Mouse (Mus musculus) brown adipose tissue, adult 24 weeks (tissue): Measurements from ENCODE around the gene Lrrk1. TPM values are rescaled to one million over a fixed set of nuclear protein-coding genes. Genes with fewer than 3 reads are reported as not detected.

Experiments
- H3K27ac ChIP-seq: fragments of 200-500 bp; replicated peaks from 2 replicates; pipeline ENCODE4 v1.5.1; 2012; ENCODE audit warnings: low read depth, mild to moderate bottlenecking, low read length
- H3K4me1 ChIP-seq: fragments of 200-500 bp; 2 replicates; pipeline ENCODE4 v1.6.1; 2012; ENCODE audit warnings: low read length, mixed read lengths; ENCODE audit not compliant: control insufficient read depth, insufficient read depth, insufficient read length
- H3K4me3 ChIP-seq: fragments of 200-500 bp; 2 replicates; pipeline ENCODE4 v1.5.1; 2012; ENCODE audit warnings: low read depth, mild to moderate bottlenecking, low read length, moderate library complexity; ENCODE audit not compliant: insufficient read depth
- polyA plus RNA-seq: library from polyadenylated mRNA; stranded (reverse); fragments of >200 nt; gene quantifications from 2 replicates; pipeline ENCODE4 v1.2.4, GENCODE M21; 2012; ENCODE audit not compliant: missing spikeins, insufficient read depth, insufficient read length

Gene Lrrk1
- polyA plus RNA-seq, 1 experiment, result 2.1 TPM

- peaks cover 10% of the 10 kb centered on the region for H3K4me1 ChIP-seq
- H3K4me3 ChIP-seq, result no peak overlapping the region
- H3K27ac ChIP-seq, result no peak overlapping the region
Measured at GRCm38 (mm10) chr7:66307791-66308190, 80.4 kb downstream of the Lrrk1 start.

- Histone ChIP-seq H3K4me1 (peaks cover 7% of the 10 kb centered on the region), H3K4me3 (no peak overlapping the region), H3K27ac (0 out of 2 replicates have a peak overlapping the region, but pooled peaks have one; percentile 6)
Measured at GRCm38 (mm10) chr7:66305714-66306198, 82.4 kb downstream of the Lrrk1 start.

GRCm38 (mm10) chr7:66304993-66305713 lies 83.0 kb downstream of the Lrrk1 start:
- H3K27ac ChIP-seq, result peak overlapping the region; percentile 15
- H3K4me1 ChIP-seq, result peaks cover 6% of the 10 kb centered on the region
- no peak overlapping the region for H3K4me3 ChIP-seq

GRCm38 (mm10) chr7:66303922-66304660 lies 84.1 kb downstream of the Lrrk1 start:
- Histone ChIP-seq H3K27ac (no peak overlapping the region; the same call in 1 of the 2 replicates), H3K4me1 (peaks cover 6% of the 10 kb centered on the region), H3K4me3 (no peak overlapping the region)

- no peak overlapping the region for H3K27ac ChIP-seq
- H3K4me1 ChIP-seq, result no peaks in the 10 kb centered on the region
- no peak overlapping the region for H3K4me3 ChIP-seq
Measured at GRCm38 (mm10) chr7:66301486-66301885, 86.7 kb downstream of the Lrrk1 start.

- Histone ChIP-seq H3K4me1 (no peaks in the 10 kb centered on the region), H3K4me3 (no peak overlapping the region), H3K27ac (no peak overlapping the region)
Measured at GRCm38 (mm10) chr7:66300680-66301079, 87.5 kb downstream of the Lrrk1 start.

GRCm38 (mm10) chr7:66297656-66298021 lies 90.5 kb downstream of the Lrrk1 start:
- Histone ChIP-seq H3K27ac (no peak overlapping the region), H3K4me3 (no peak overlapping the region), H3K4me1 (no peaks in the 10 kb centered on the region)

GRCm38 (mm10) chr7:66296921-66297655 lies 91.1 kb downstream of the Lrrk1 start:
- Histone ChIP-seq H3K4me3 (no peak overlapping the region), H3K27ac (no peak overlapping the region), H3K4me1 (0 out of 2 replicates have a peak, but pooled peaks cover 2% of the 10 kb centered on the region)

- H3K4me3 ChIP-seq, result no peak overlapping the region
- H3K4me1 ChIP-seq, result 0 out of 2 replicates have a peak, but pooled peaks cover 2% of the 10 kb centered on the region
- H3K27ac ChIP-seq, result no peak overlapping the region
Measured at GRCm38 (mm10) chr7:66292552-66293376, 95.4 kb downstream of the Lrrk1 start.

GRCm38 (mm10) chr7:66292010-66292409 lies 96.1 kb downstream of the Lrrk1 start:
- Histone ChIP-seq H3K4me1 (0 out of 2 replicates have a peak, but pooled peaks cover 2% of the 10 kb centered on the region), H3K27ac (no peak overlapping the region), H3K4me3 (no peak overlapping the region)

- Histone ChIP-seq H3K4me1 (no peaks in the 10 kb centered on the region), H3K4me3 (no peak overlapping the region), H3K27ac (no peak overlapping the region)
Measured at GRCm38 (mm10) chr7:66282984-66283612, 105.1 kb downstream of the Lrrk1 start.

GRCm38 (mm10) chr7:66282265-66282664 lies 105.9 kb downstream of the Lrrk1 start:
- no peak overlapping the region for H3K4me3 ChIP-seq
- H3K4me1 ChIP-seq, result no peaks in the 10 kb centered on the region
- H3K27ac ChIP-seq, result no peak overlapping the region

- H3K27ac ChIP-seq, result no peak overlapping the region
- H3K4me3 ChIP-seq, result no peak overlapping the region
- no peaks in the 10 kb centered on the region for H3K4me1 ChIP-seq
Measured at GRCm38 (mm10) chr7:66278001-66278400, 110.1 kb downstream of the Lrrk1 start.

- Histone ChIP-seq H3K27ac (no peak overlapping the region), H3K4me1 (no peaks in the 10 kb centered on the region), H3K4me3 (no peak overlapping the region)
Measured at GRCm38 (mm10) chr7:66273494-66273893, 114.7 kb downstream of the Lrrk1 start.
